Mouse (Mus musculus) liver, adult 2 months (tissue): ENCODE results near the gene Ncoa7. TPM values are rescaled to one million over a fixed set of nuclear protein-coding genes. Genes with fewer than 3 reads are reported as not detected.

Source experiments
- DNase-seq: peaks from one replicate; pipeline ENCODE4 v3.0.0-alpha.2; 2011; ENCODE audit warnings: low read depth, low spot score; ENCODE audit errors: extremely low read depth
- H3K27ac ChIP-seq: fragments of 200-500 bp; replicated peaks from 2 replicates; pipeline ENCODE4 v1.5.1; 2012; ENCODE audit warnings: low read depth, mild to moderate bottlenecking, control low read depth, inconsistent platforms, low read length; ENCODE audit not compliant: insufficient read depth
- H3K27me3 ChIP-seq: fragments of 200-500 bp; 2 replicates; pipeline ENCODE4 v1.6.1; 2012; ENCODE audit warnings: mild to moderate bottlenecking, moderate library complexity, low read length, inconsistent platforms; ENCODE audit not compliant: control insufficient read depth, insufficient read depth
- H3K36me3 ChIP-seq: fragments of 200-500 bp; 2 replicates; pipeline ENCODE4 v1.6.1; 2012; ENCODE audit warnings: low read length, inconsistent platforms; ENCODE audit not compliant: control insufficient read depth, insufficient read depth
- H3K4me1 ChIP-seq: fragments of 200-500 bp; 2 replicates; pipeline ENCODE4 v1.6.1; 2011; ENCODE audit warnings: low read length; ENCODE audit not compliant: control insufficient read depth, insufficient read depth
- H3K4me3 ChIP-seq: fragments of 200-500 bp; 2 replicates; pipeline ENCODE4 v1.5.1; 2011; ENCODE audit warnings: low read depth, mild to moderate bottlenecking, control low read depth, low read length, moderate library complexity; ENCODE audit not compliant: insufficient read depth
- H3K79me2 ChIP-seq: fragments of 200-500 bp; 2 replicates; pipeline ENCODE4 v1.6.1; 2012; ENCODE audit warnings: inconsistent platforms, mild to moderate bottlenecking, low read length, moderate library complexity; ENCODE audit not compliant: control insufficient read depth, insufficient read depth
- H3K9ac ChIP-seq: fragments of 200-500 bp; 2 replicates; pipeline ENCODE4 v1.6.1; 2012; ENCODE audit warnings: low read depth, mild to moderate bottlenecking, control low read depth, inconsistent platforms, low read length
- CTCF ChIP-seq: fragments of 200-500 bp; IDR thresholded peaks from 2 replicates; pipeline ENCODE4 v1.5.1; 2011; ENCODE audit warnings: low read depth, low read length, control low read depth
- POLR2A ChIP-seq: fragments of 200-500 bp; IDR thresholded peaks from 2 replicates; pipeline ENCODE4 v1.6.1; 2011; ENCODE audit warnings: low read length, control low read depth; ENCODE audit not compliant: insufficient read depth; ENCODE audit errors: extremely low read depth
- WGBS: fragments of 180-500 bp; shearing (Covaris S2); methylation state at CpG from one replicate; pipeline ENCODE4 v1.1.7; 2018; 5-methylcytosine and 5-hydroxymethylcytosine counted together
- polyA plus RNA-seq: library from polyadenylated mRNA; depleted of rRNA; stranded (reverse); fragments of >200 nt; gene quantifications from 2 replicates; pipeline ENCODE4 v1.2.3, GENCODE M21; 2012
- total RNA-seq: library from RNA; depleted of rRNA; stranded (reverse); fragments of >200 nt; gene quantifications from 2 replicates; pipeline ENCODE4 v1.2.3, GENCODE M21; 2014

Ncoa7 gene
- total and polyA plus RNA-seq, 2 experiments, result 0.27 to 2.1 TPM

GRCm38 (mm10) chr10:30729157-30730096 lies 73.7 kb downstream of the Ncoa7 start:
- Histone ChIP-seq H3K27ac (no peak overlapping the region), H3K27me3 (no peaks in the 10 kb centered on the region), H3K4me1 (no peaks in the 10 kb centered on the region), H3K36me3 (no peaks in the 10 kb centered on the region), H3K4me3 (no peak overlapping the region), H3K9ac (no peak overlapping the region), H3K79me2 (no peaks in the 10 kb centered on the region)
- TF ChIP-seq CTCF (peak; percentile 40), POLR2A (no peak)
- 91% methylated on average over 5 of the region's 5 CpGs for WGBS
- no peak for DNase-seq

DNA sequence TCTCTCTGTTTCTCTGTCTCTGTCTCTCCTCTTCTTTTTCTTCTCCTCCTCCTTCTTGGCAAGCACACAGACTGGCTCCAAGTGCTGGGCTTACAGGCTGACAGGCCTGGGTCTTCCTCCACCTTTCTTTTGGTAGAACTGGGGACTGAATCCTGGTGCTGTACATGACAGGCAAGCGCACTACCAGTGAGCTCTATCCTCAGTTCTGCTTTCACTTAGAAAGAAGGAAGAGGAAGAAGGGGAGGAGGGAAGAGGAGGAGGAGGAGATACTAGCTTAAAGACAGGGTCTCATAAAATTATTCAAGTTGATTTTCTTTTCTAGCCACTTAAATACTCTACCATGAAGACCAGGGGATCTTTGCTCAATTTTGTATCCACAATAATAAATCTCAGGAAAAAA lies 80.1 kb downstream of the Ncoa7 start:
- Histone ChIP-seq H3K9ac (no peak overlapping the region), H3K4me3 (no peak overlapping the region), H3K4me1 (peaks cover 2% of the 10 kb centered on the region; the same call in 1 of the 2 replicates), H3K27ac (no peak overlapping the region), H3K79me2 (no peaks in the 10 kb centered on the region), H3K36me3 (no peaks in the 10 kb centered on the region), H3K27me3 (no peaks in the 10 kb centered on the region)
- 85% methylated on average over 1 of the region's 1 CpGs for WGBS
- no peak for DNase-seq
- TF ChIP-seq POLR2A (no peak), CTCF (no peak)

DNA sequence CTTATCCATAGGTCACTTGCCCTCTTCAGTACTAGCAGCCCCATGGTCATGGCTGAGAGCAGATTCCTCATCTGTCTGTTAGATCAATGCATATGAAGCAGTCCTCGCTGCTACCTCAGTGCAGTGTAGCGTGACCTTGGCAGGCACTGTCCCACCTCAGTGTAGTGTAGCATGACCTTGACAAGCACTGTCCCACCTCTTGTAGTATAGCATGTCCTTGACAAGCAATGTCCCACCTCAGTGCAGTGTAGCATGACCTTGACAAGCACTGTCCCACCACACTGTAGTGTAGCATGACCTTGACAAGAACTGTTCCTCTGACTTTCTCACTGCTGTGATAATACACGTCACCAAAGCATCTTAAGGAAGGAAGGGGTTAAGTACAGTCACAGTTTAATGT lies 82.6 kb downstream of the Ncoa7 start:
- Histone ChIP-seq H3K27me3 (no peaks in the 10 kb centered on the region), H3K27ac (no peak overlapping the region), H3K36me3 (no peaks in the 10 kb centered on the region), H3K9ac (no peak overlapping the region), H3K4me1 (peaks cover 2% of the 10 kb centered on the region; the same call in 1 of the 2 replicates), H3K79me2 (no peaks in the 10 kb centered on the region), H3K4me3 (no peak overlapping the region)
- no peak for DNase-seq
- TF ChIP-seq POLR2A (no peak), CTCF (no peak)
- 93% methylated on average over 3 of the region's 3 CpGs for WGBS

DNA sequence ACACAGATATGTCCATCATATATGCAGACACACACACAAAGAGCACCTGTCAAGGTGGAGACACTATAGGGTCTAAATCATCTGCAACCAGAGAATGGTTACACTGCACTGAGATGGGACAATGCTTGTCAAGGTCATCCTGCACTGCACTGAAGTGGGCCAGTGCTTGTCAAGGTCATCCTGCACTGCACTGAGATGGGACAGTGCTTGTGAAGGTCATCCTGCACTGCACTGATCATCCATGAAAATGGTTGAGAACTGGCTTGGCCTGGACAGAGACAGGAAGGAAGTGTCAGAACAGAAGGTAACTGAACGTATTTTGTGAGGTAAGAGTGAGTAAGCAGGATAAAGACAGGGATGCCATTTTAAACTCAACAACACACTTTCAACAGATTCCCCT lies 83.2 kb downstream of the Ncoa7 start:
- Histone ChIP-seq H3K4me1 (peaks cover 2% of the 10 kb centered on the region; the same call in 1 of the 2 replicates), H3K4me3 (no peak overlapping the region), H3K36me3 (no peaks in the 10 kb centered on the region), H3K27me3 (no peaks in the 10 kb centered on the region), H3K9ac (no peak overlapping the region), H3K27ac (no peak overlapping the region), H3K79me2 (no peaks in the 10 kb centered on the region)
- 81% methylated on average over 1 of the region's 1 CpGs for WGBS
- DNase-seq, result no peak
- TF ChIP-seq CTCF (no peak), POLR2A (no peak)

- Histone ChIP-seq H3K27me3 (no peaks in the 10 kb centered on the region), H3K4me3 (no peak overlapping the region), H3K9ac (no peak overlapping the region), H3K79me2 (no peaks in the 10 kb centered on the region), H3K36me3 (no peaks in the 10 kb centered on the region), H3K4me1 (peaks cover 2% of the 10 kb centered on the region; the same call in 1 of the 2 replicates), H3K27ac (no peak overlapping the region)
- WGBS, result 22% methylated on average over 4 of the region's 4 CpGs
- peak; percentile 65 for DNase-seq
- TF ChIP-seq POLR2A (no peak), CTCF (peak; percentile 58)
Measured at GRCm38 (mm10) chr10:30718703-30719340, 84.3 kb downstream of the Ncoa7 start.
